ENCODE assay signal across 23 mouse cellular contexts in genomic region chr4:33481721-33482120, GRCm38 (mm10).
DNase-seq lines count a peak whose midpoint lies in the region; ATAC-seq and TF ChIP-seq lines count a peak whose summit lies in the region.
"Had no signal": no experiment of that assay in that cellular context is flagged by ENCODE, and none has a peak within 500 bp of the region (broad histone marks: within the 10 kb centered on the region; RNA-seq: fewer than 3 reads in every experiment).

No protein-coding gene starts in this region.

- no peak overlapping the region for H3K4me2 ChIP-seq in forebrain, embryonic 15.5 days (replicated peaks)
- H3K4me2 ChIP-seq in forebrain, embryonic 16.5 days (ENCODE audit: low read length), result no peak overlapping the region
- H3K4me2 ChIP-seq in midbrain, embryonic 13.5 days (replicated peaks), result no peak overlapping the region
- H3K4me2 ChIP-seq: embryonic facial prominence, embryonic 12.5 days; embryonic facial prominence, embryonic 15.5 days; heart, embryonic 11.5 days; hindbrain, embryonic 12.5 days; hindbrain, embryonic 15.5 days had no signal

- H3K27ac ChIP-seq in forebrain, embryonic 15.5 days (replicated peaks), result peak overlapping the region; percentile 62
- H3K27ac ChIP-seq in forebrain, embryonic 10.5 days, result no peak overlapping the region
- H3K27ac ChIP-seq in forebrain, embryonic 16.5 days (ENCODE audit: low read length), result peak overlapping the region; percentile 63
- peak overlapping the region; percentile 44; the same call in 1 of the 2 replicates for H3K27ac ChIP-seq in midbrain, embryonic 13.5 days
- H3K27ac ChIP-seq: embryonic facial prominence, embryonic 12.5 days; embryonic facial prominence, embryonic 15.5 days; hindbrain, embryonic 12.5 days; hindbrain, embryonic 15.5 days had no signal

- no peak overlapping the region for H3K4me3 ChIP-seq in forebrain, embryonic 15.5 days
- H3K4me3 ChIP-seq in forebrain, embryonic 10.5 days, result no peak overlapping the region
- H3K4me3 ChIP-seq in forebrain, embryonic 16.5 days (replicated peaks; ENCODE audit: low read length), result no peak overlapping the region
- no peak overlapping the region for H3K4me3 ChIP-seq in midbrain, embryonic 13.5 days (replicated peaks)
- H3K4me3 ChIP-seq: embryonic facial prominence, embryonic 12.5 days; embryonic facial prominence, embryonic 15.5 days; hindbrain, embryonic 12.5 days; hindbrain, embryonic 15.5 days had no signal

- H3K4me1 ChIP-seq in forebrain, embryonic 15.5 days, result peaks cover 7% of the 10 kb centered on the region
- H3K4me1 ChIP-seq in forebrain, embryonic 10.5 days, result no peaks in the 10 kb centered on the region
- peaks cover 8% of the 10 kb centered on the region for H3K4me1 ChIP-seq in forebrain, embryonic 16.5 days (replicated peaks; ENCODE audit: control insufficient read depth, insufficient read depth, low read length)
- H3K4me1 ChIP-seq in midbrain, embryonic 13.5 days (replicated peaks), result peaks cover 13% of the 10 kb centered on the region
- H3K4me1 ChIP-seq: embryonic facial prominence, embryonic 12.5 days; embryonic facial prominence, embryonic 15.5 days; hindbrain, embryonic 12.5 days had no signal

- H3K36me3 ChIP-seq in forebrain, embryonic 15.5 days, result no peaks in the 10 kb centered on the region
- 0 out of 2 replicates have a peak, but pooled peaks cover 3% of the 10 kb centered on the region for H3K36me3 ChIP-seq in forebrain, embryonic 10.5 days (replicated peaks)
- no peaks in the 10 kb centered on the region for H3K36me3 ChIP-seq in forebrain, embryonic 16.5 days (ENCODE audit: control insufficient read depth, insufficient read depth)
- no peaks in the 10 kb centered on the region for H3K36me3 ChIP-seq in midbrain, embryonic 13.5 days
- H3K36me3 ChIP-seq: embryonic facial prominence, embryonic 12.5 days; embryonic facial prominence, embryonic 15.5 days; hindbrain, embryonic 12.5 days; hindbrain, embryonic 15.5 days had no signal

- peak; percentile 86 for ATAC-seq in forebrain, embryonic 15.5 days (replicated peaks)
- peak; percentile 94 for ATAC-seq in forebrain, embryonic 16.5 days
- no peak for ATAC-seq in midbrain, embryonic 13.5 days
- ATAC-seq: activated CD4-positive, CD25-positive, alpha-beta regulatory T cell, adult 4 months; CD4-positive, CD25-positive, alpha-beta regulatory T cell, adult 4 months had no signal

- no peak for TF ChIP-seq POLR2A in brain, embryonic 14.5 days (IDR thresholded peaks at IDR 0.05; ENCODE audit: borderline replicate concordance, extremely low read depth, insufficient read depth, insufficient read length, poor library complexity, severe bottlenecking)

- H3K27me3 ChIP-seq in forebrain, embryonic 15.5 days, result no peaks in the 10 kb centered on the region
- no peaks in the 10 kb centered on the region for H3K27me3 ChIP-seq in forebrain, embryonic 10.5 days (ENCODE audit: poor library complexity, severe bottlenecking)
- no peaks in the 10 kb centered on the region for H3K27me3 ChIP-seq in forebrain, embryonic 16.5 days (replicated peaks; ENCODE audit: control insufficient read depth, insufficient read depth, low read length)
- H3K27me3 ChIP-seq in midbrain, embryonic 13.5 days, result no peaks in the 10 kb centered on the region
- H3K27me3 ChIP-seq: embryonic facial prominence, embryonic 12.5 days; embryonic facial prominence, embryonic 15.5 days; hindbrain, embryonic 12.5 days; hindbrain, embryonic 15.5 days had no signal

- TF ChIP-seq CTCF in brain, embryonic 14.5 days (IDR thresholded peaks at IDR 0.05; ENCODE audit: borderline replicate concordance, extremely low read depth, insufficient read depth, insufficient read length), result no peak

- no peak for DNase-seq in forebrain, embryonic 10.5 days (ENCODE audit: extremely low spot score, low spot score)
- DNase-seq in brain, embryonic 14.5 days (ENCODE audit: low read depth), result peak; percentile 78
- DNase-seq in urinary bladder, adult 2 months (ENCODE audit: low spot score), result no peak
- no peak for DNase-seq in Muller cell, postnatal 12 days (ENCODE audit: inconsistent ontology term)
- DNase-seq in adrenal gland, adult 8-10 months, result no peak
- DNase-seq: adrenal gland, postnatal 10 days; adrenal gland, postnatal 36 days; cerebellum, adult 11 months; cerebellum, adult 2 months; cerebellum, adult 9-11 months; cerebellum, postnatal 25 days; gastrocnemius, postnatal 14 days; heart, adult 11 months had no signal

- H3K9ac ChIP-seq in forebrain, embryonic 15.5 days (replicated peaks), result no peak overlapping the region
- H3K9ac ChIP-seq in forebrain, embryonic 16.5 days (replicated peaks; ENCODE audit: low read depth, low read length), result no peak overlapping the region
- no peak overlapping the region for H3K9ac ChIP-seq in midbrain, embryonic 13.5 days (replicated peaks)
- H3K9ac ChIP-seq: embryonic facial prominence, embryonic 12.5 days; embryonic facial prominence, embryonic 15.5 days; hindbrain, embryonic 12.5 days; hindbrain, embryonic 15.5 days had no signal

- H3K9me3 ChIP-seq in forebrain, embryonic 15.5 days, result no peaks in the 10 kb centered on the region
- H3K9me3 ChIP-seq in forebrain, embryonic 10.5 days, result no peaks in the 10 kb centered on the region
- H3K9me3 ChIP-seq in forebrain, embryonic 16.5 days (ENCODE audit: control insufficient read depth, low read length), result no peaks in the 10 kb centered on the region
- no peaks in the 10 kb centered on the region for H3K9me3 ChIP-seq in midbrain, embryonic 13.5 days
- H3K9me3 ChIP-seq: embryonic facial prominence, embryonic 12.5 days; embryonic facial prominence, embryonic 15.5 days; hindbrain, embryonic 12.5 days; hindbrain, embryonic 15.5 days had no signal
